Mouse (Mus musculus) ES-E14 (cell line): ENCODE measurements around the gene Gabarapl1. TPM values are rescaled to one million over a fixed set of nuclear protein-coding genes. Genes with fewer than 3 reads are reported as not detected.

ENCODE experiments used
- DNase-seq: peaks from one replicate; pipeline ENCODE4 v3.0.0-alpha.2; 2013; ENCODE audit warnings: low read depth, low spot score
- H3K27ac ChIP-seq: 2 replicates; pipeline ENCODE4 v1.5.1; 2012; ENCODE audit warnings: low read depth, mild to moderate bottlenecking, low read length, moderate library complexity, mixed read lengths; ENCODE audit not compliant: poor library complexity, insufficient read depth, severe bottlenecking
- H3K36me3 ChIP-seq: 2 replicates; pipeline ENCODE4 v1.6.1; 2012; ENCODE audit warnings: mild to moderate bottlenecking, low read length, moderate library complexity, mixed read lengths; ENCODE audit not compliant: control insufficient read depth, poor library complexity, insufficient read depth, severe bottlenecking
- H3K4me1 ChIP-seq, 2 experiments: fragments of 150-350 bp in 1 of 2; sonication (generic) in 1 of 2; 2 replicates each; pipeline ENCODE4 v1.6.1; 2012; ENCODE audit warnings: low read length in 2 of 2, mild to moderate bottlenecking in 1 of 2, mixed read lengths in 1 of 2; ENCODE audit not compliant: control insufficient read depth in 2 of 2, insufficient read depth in 2 of 2, poor library complexity in 1 of 2
- H3K4me3 ChIP-seq, 2 experiments: fragments of 150-350 bp in 1 of 2; sonication (generic) in 1 of 2; 2 replicates each; pipeline ENCODE4 v1.5.1; 2012; ENCODE audit warnings: low read length in 2 of 2, low read depth in 1 of 2, mild to moderate bottlenecking in 1 of 2, mixed read lengths in 1 of 2; ENCODE audit not compliant: insufficient read depth in 1 of 2, poor library complexity in 1 of 2, severe bottlenecking in 1 of 2
- H3K9ac ChIP-seq: 2 replicates; pipeline ENCODE4 v1.6.1; 2012; ENCODE audit warnings: low read depth, mild to moderate bottlenecking, low read length, mixed read lengths; ENCODE audit not compliant: poor library complexity, insufficient read depth, severe bottlenecking
- H3K9me3 ChIP-seq: fragments of 150-350 bp; sonication (generic); 2 replicates; pipeline ENCODE4 v1.6.1; 2012; ENCODE audit warnings: low read depth, mild to moderate bottlenecking, low read length; ENCODE audit not compliant: control insufficient read depth, insufficient read depth
- CHD2 ChIP-seq: IDR thresholded peaks from 2 replicates; pipeline ENCODE4 v1.6.1; 2014; ENCODE audit warnings: mild to moderate bottlenecking, low read depth, low read length, inconsistent platforms
- HCFC1 ChIP-seq: IDR thresholded peaks from 2 replicates; pipeline ENCODE4 v1.6.1; 2012; ENCODE audit warnings: low read length, inconsistent platforms, borderline replicate concordance; ENCODE audit not compliant: insufficient read depth
- MAFK ChIP-seq: IDR thresholded peaks from 2 replicates; pipeline ENCODE4 v1.6.1; 2014; ENCODE audit warnings: mild to moderate bottlenecking, low read depth, low read length, inconsistent platforms; ENCODE audit not compliant: insufficient read depth
- ZC3H11A ChIP-seq: IDR thresholded peaks from 2 replicates; pipeline ENCODE4 v1.6.1; 2012; ENCODE audit warnings: low read depth, mild to moderate bottlenecking, inconsistent platforms, low read length, borderline replicate concordance
- ZNF384 ChIP-seq: IDR thresholded peaks from 2 replicates; pipeline ENCODE4 v1.6.1; 2012; ENCODE audit warnings: low read depth, low read length, inconsistent platforms
- in situ Hi-C, 2 experiments: fragments of 600-800 bp; cut with MboI; formaldehyde crosslinking; loops; one replicate each; pipeline ENCODE4 v1.15.1; 2025; ENCODE audit warnings: low sequenced_read_pairs in 2 of 2, inconsistent platforms in 1 of 2; ENCODE audit not compliant: unreplicated experiment in 2 of 2
- total RNA-seq: library from RNA; depleted of rRNA; stranded (reverse); fragments of 300-350 nt; gene quantifications from 2 replicates; pipeline ENCODE4 v1.2.3, GENCODE M21; 2012

The Gabarapl1 gene
- total RNA-seq, 1 experiment, result 25.6 TPM

DNA sequence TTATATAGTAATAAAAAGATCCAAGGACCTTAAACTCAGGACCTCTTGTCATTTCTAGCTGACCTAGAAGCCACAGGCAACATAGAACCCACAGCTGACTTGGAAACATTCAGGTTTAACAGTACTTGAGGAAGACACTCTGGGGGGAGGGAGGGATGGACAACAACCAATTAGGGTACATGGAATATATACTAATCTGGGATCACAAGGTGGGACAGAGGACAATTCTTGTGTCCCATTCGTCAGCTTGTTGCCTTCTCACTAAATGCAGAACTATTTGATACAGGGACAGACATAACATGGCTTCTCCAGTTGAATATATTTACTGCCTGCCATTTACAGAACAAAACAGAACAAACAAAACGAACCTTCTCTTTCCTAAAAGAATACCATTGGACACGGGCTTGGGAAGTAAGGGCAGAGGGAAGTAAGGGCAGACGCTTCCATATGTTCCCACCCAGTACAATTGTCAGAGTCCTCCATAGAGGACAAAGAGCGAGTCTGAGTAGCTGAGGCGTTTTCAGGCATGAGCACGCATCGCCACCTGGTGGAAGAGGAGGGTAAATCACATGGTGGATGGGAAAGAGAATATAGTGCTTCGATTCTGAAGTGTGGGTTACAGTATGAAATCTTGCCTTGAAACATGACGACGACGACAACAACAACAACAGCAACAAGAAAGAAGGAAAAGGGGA, 26.1 kb downstream of the Gabarapl1 start:
- Histone ChIP-seq H3K9me3 (no peaks in the 10 kb centered on the region), H3K4me1 (no peaks in the 10 kb centered on the region), H3K36me3 (no peaks in the 10 kb centered on the region), H3K4me3 (no peak overlapping the region), H3K27ac (no peak overlapping the region), H3K9ac (no peak overlapping the region)
- TF ChIP-seq HCFC1 (no peak), ZNF384 (no peak), CHD2 (no peak), MAFK (no peak), ZC3H11A (no peak)
- in situ Hi-C loops, result no loop called here
- DNase-seq, result peak; percentile 65

DNA sequence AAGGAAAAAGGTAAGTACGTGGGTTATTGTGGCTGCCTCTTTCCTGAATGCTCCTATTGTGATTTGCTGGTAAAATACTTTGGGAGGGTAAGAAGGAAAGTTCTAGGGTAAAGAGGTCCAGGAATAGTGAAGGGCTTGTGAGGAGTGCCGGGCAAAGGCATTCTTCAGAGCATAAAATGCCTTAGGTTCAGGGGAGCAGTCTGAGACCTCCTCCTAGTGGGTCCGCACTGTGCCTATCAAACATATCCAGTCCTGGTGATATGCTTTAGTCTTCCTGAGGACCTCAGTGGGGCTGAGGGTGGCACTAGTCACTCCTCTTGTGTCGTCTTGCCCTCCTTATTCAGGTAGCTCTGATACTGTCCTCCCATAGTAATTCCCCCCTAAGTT, 26.7 kb downstream of the Gabarapl1 start:
- H3K27ac ChIP-seq, result no peak overlapping the region
- TF ChIP-seq MAFK, result no peak
- TF ChIP-seq ZC3H11A, result no peak
- no peak for TF ChIP-seq CHD2
- TF ChIP-seq HCFC1, result no peak
- TF ChIP-seq ZNF384, result no peak
- no peak for DNase-seq
- H3K4me3 ChIP-seq, result no peak overlapping the region
- no peaks in the 10 kb centered on the region for H3K36me3 ChIP-seq
- H3K9me3 ChIP-seq, result no peaks in the 10 kb centered on the region
- in situ Hi-C loops, result no loop called here
- no peaks in the 10 kb centered on the region for H3K4me1 ChIP-seq
- H3K9ac ChIP-seq, result no peak overlapping the region

DNA sequence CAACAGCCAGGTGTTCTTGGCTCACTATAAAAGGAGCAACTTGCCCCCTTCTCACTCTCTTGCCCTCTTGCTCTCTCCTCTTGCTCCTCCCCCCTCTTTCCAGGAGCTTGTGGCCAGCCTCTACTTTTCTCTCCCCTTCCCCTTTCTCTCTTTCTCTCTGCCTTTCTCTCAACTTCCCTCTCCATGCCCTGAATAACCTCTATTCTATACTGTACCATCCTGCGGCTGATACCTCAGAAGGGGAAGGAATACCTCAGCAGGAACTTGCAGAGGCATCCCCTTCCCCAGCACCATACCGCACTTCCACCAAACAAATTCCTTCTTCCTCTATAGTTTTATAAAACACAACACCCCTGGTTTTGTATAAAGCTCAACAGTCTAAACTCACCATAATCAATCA, 32.3 kb downstream of the Gabarapl1 start:
- TF ChIP-seq ZNF384, result no peak
- TF ChIP-seq CHD2, result no peak
- TF ChIP-seq ZC3H11A, result no peak
- TF ChIP-seq MAFK, result no peak
- no peak for TF ChIP-seq HCFC1
- H3K27ac ChIP-seq, result no peak overlapping the region
- no peak for DNase-seq
- no peaks in the 10 kb centered on the region for H3K36me3 ChIP-seq
- in situ Hi-C loops, result no loop called here
- no peak overlapping the region for H3K4me3 ChIP-seq
- H3K4me1 ChIP-seq, result no peaks in the 10 kb centered on the region
- no peak overlapping the region for H3K9ac ChIP-seq
- H3K9me3 ChIP-seq, result no peaks in the 10 kb centered on the region

DNA sequence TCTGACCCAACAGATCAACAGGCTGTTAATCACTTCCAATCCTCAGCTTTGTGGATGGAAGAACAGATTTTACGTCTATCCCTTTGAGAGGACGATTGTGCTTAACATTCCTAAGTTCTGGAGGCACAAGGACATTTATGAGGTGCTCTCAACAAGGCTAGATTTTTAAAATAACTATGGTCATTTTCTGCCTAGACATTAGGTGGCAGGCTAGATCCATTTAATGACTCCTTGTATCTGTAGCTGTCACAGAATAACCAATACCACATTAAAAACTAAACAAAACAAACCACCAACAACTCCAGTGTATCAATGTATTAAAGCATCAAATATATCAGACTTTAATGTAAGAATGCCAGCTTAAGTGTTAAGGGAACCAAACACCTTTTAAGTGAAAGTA, 42.4 kb downstream of the Gabarapl1 start:
- H3K4me3 ChIP-seq, result no peak overlapping the region
- no peaks in the 10 kb centered on the region for H3K9me3 ChIP-seq
- no peak for DNase-seq
- H3K4me1 ChIP-seq, result no peaks in the 10 kb centered on the region
- in situ Hi-C loops, result no loop called here
- no peak overlapping the region for H3K27ac ChIP-seq
- TF ChIP-seq HCFC1, result no peak
- TF ChIP-seq ZC3H11A, result no peak
- no peak for TF ChIP-seq ZNF384
- TF ChIP-seq CHD2, result no peak
- no peak for TF ChIP-seq MAFK
- H3K36me3 ChIP-seq, result no peaks in the 10 kb centered on the region
- no peak overlapping the region for H3K9ac ChIP-seq

DNA sequence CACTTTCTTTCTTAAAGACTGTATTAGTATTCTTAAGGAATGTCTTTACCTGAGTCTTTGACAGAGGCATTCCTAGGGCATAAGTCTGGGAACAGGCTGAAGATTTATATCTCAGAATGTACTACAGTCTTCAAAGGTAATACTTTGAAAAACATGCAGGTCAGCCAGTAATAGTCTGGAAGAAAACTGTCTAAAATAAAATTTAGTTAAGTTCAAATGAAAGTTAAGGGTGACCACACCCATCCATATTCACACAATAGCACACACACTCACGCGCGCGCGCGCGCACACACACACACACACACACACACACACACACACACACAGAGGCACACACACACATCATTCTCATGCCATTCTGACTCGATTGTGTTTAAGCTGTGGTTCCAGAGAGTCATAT, 44.6 kb downstream of the Gabarapl1 start, which contains the start of gene Klre1:
Klre1 (plus strand) TSS at position 301 of the 400 bp plus-strand sequence.
- in situ Hi-C loops, result no loop called here
- no peak for TF ChIP-seq MAFK
- no peak for TF ChIP-seq HCFC1
- no peak for TF ChIP-seq ZNF384
- TF ChIP-seq ZC3H11A, result no peak
- TF ChIP-seq CHD2, result no peak
- Histone ChIP-seq H3K4me1 (no peaks in the 10 kb centered on the region), H3K9me3 (no peaks in the 10 kb centered on the region), H3K4me3 (no peak within 1 kb of the TSS), H3K9ac (no peak within 1 kb of the TSS), H3K27ac (no peak within 1 kb of the TSS), H3K36me3 (no peaks in the 10 kb centered on the region)
- DNase-seq, result no peak
